Mouse (Mus musculus): Measurements from ENCODE around the gene Vmn2r73. TPM values are rescaled to one million over a fixed set of nuclear protein-coding genes. Genes with fewer than 3 reads are reported as not detected.

Gene Vmn2r73
- polyA plus RNA-seq (2012; rRNA removed): not detected in 2 replicates

DNA sequence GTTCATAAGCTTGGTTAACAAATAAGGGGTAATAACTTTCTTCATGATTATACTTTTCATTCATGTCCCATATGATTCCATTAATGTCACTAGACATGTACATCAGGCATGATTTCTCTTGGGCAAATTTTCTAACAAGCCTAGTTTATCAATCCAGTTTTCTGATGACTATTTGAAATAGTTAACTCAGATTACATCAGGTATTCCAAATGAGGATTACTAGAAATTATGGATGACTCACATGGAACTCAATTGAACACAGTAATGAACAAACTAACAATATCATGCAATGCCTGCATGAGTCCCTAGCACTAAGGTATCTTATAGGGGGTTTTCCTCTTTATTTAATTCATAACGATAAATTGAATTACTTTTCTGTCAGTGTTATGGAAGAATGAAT, at the start of gene Vmn2r73:
Gene Vmn2r73, minus strand, starts transcription at position 101 of the 400 bp plus-strand sequence.

Other genes with a start within 250 kb of the Vmn2r73 start
- not detected in 2 replicates for gene Vmn2r72, start 121.2 kb downstream of the Vmn2r73 start, polyA plus RNA-seq (2012; rRNA removed)
- not detected in 2 replicates for gene Vmn2r74, start 85.4 kb upstream of the Vmn2r73 start, polyA plus RNA-seq (2012; rRNA removed)